Mouse (Mus musculus): Measurements from ENCODE around the gene Cdc25b. TPM values are rescaled to one million over a fixed set of nuclear protein-coding genes. Genes with fewer than 3 reads are reported as not detected.

Cdc25b gene
- polyA plus RNA-seq, 1 experiment = 12.9 TPM

- Histone ChIP-seq H3K36me3 (ENCODE audit: control insufficient read depth, insufficient read depth, low read length) (no peaks in the 10 kb centered on the region), H3K4me1 (ENCODE audit: control insufficient read depth, insufficient read depth, low read length) (peaks cover 37% of the 10 kb centered on the region), H3K27ac (ENCODE audit: insufficient read depth, low read depth, low read length) (peak overlapping the region; percentile 82), H3K27me3 (replicated peaks; ENCODE audit: control insufficient read depth, insufficient read depth, low read length) (no peaks in the 10 kb centered on the region), H3K4me3 (ENCODE audit: insufficient read depth, low read depth, low read length) (peak overlapping the region; percentile 72)
- 13% methylated on average over 26 of the region's 26 CpGs for WGBS
- DNase-seq = peak; percentile 58
- no peak for TF ChIP-seq CTCF (conservative IDR thresholded peaks at IDR 0.05; ENCODE audit: insufficient read depth, insufficient read length, low read depth, low read length)
- TF ChIP-seq POLR2A (IDR thresholded peaks at IDR 0.05; ENCODE audit: low read depth, low read length) = no peak
Observed at GRCm38 (mm10) chr2:131178828-131179245, 7.9 kb upstream of the Cdc25b start.

GRCm38 (mm10) chr2:131179246-131179886 lies 7.4 kb upstream of the Cdc25b start:
- H3K4me3 ChIP-seq (ENCODE audit: insufficient read depth, low read depth, low read length) = peak overlapping the region; percentile 72
- peak overlapping the region; percentile 82 for H3K27ac ChIP-seq (ENCODE audit: insufficient read depth, low read depth, low read length)
- peaks cover 37% of the 10 kb centered on the region for H3K4me1 ChIP-seq (ENCODE audit: control insufficient read depth, insufficient read depth, low read length)
- TF ChIP-seq POLR2A (IDR thresholded peaks at IDR 0.05; ENCODE audit: low read depth, low read length) = no peak
- TF ChIP-seq CTCF (conservative IDR thresholded peaks at IDR 0.05; ENCODE audit: insufficient read depth, insufficient read length, low read depth, low read length) = no peak
- peak; percentile 65 for DNase-seq
- under 1% methylated on average over 67 of the region's 67 CpGs for WGBS
- no peaks in the 10 kb centered on the region for H3K36me3 ChIP-seq (ENCODE audit: control insufficient read depth, insufficient read depth, low read length)
- H3K27me3 ChIP-seq (replicated peaks; ENCODE audit: control insufficient read depth, insufficient read depth, low read length) = no peaks in the 10 kb centered on the region

GRCm38 (mm10) chr2:131179990-131180587 lies 6.7 kb upstream of the Cdc25b start, which contains the start of gene Cenpb:
Cenpb (minus strand) TSS chr2:131180067.
- peak within 1 kb of the TSS; percentile 72 for H3K4me3 ChIP-seq (ENCODE audit: insufficient read depth, low read depth, low read length)
- no peaks in the 10 kb centered on the region for H3K27me3 ChIP-seq (replicated peaks; ENCODE audit: control insufficient read depth, insufficient read depth, low read length)
- peak; percentile 58 for TF ChIP-seq CTCF (conservative IDR thresholded peaks at IDR 0.05; ENCODE audit: insufficient read depth, insufficient read length, low read depth, low read length)
- no peak for TF ChIP-seq POLR2A (IDR thresholded peaks at IDR 0.05; ENCODE audit: low read depth, low read length)
- H3K36me3 ChIP-seq (ENCODE audit: control insufficient read depth, insufficient read depth, low read length) = no peaks in the 10 kb centered on the region
- DNase-seq = peak; percentile 92
- 9% methylated on average over 57 of the region's 57 CpGs for WGBS
- H3K27ac ChIP-seq (ENCODE audit: insufficient read depth, low read depth, low read length) = peak within 1 kb of the TSS; percentile 82
- H3K4me1 ChIP-seq (ENCODE audit: control insufficient read depth, insufficient read depth, low read length) = peaks cover 33% of the 10 kb centered on the region

GRCm38 (mm10) chr2:131186343-131186742 lies 406 bp upstream of the Cdc25b start:
- TF ChIP-seq POLR2A (IDR thresholded peaks at IDR 0.05; ENCODE audit: low read depth, low read length) = no peak
- no peak for TF ChIP-seq CTCF (conservative IDR thresholded peaks at IDR 0.05; ENCODE audit: insufficient read depth, insufficient read length, low read depth, low read length)
- 4% methylated on average over 14 of the region's 14 CpGs for WGBS
- Histone ChIP-seq H3K36me3 (ENCODE audit: control insufficient read depth, insufficient read depth, low read length) (no peaks in the 10 kb centered on the region), H3K4me1 (ENCODE audit: control insufficient read depth, insufficient read depth, low read length) (peaks cover 7% of the 10 kb centered on the region; the same call in 1 of the 2 replicates), H3K4me3 (ENCODE audit: insufficient read depth, low read depth, low read length) (peak overlapping the region; percentile 71), H3K27ac (ENCODE audit: insufficient read depth, low read depth, low read length) (peak overlapping the region; percentile 76; the same call in 1 of the 2 replicates), H3K27me3 (replicated peaks; ENCODE audit: control insufficient read depth, insufficient read depth, low read length) (no peaks in the 10 kb centered on the region)
- no peak for DNase-seq

- DNase-seq = no peak
- Histone ChIP-seq H3K27ac (ENCODE audit: insufficient read depth, low read depth, low read length) (no peak overlapping the region), H3K36me3 (ENCODE audit: control insufficient read depth, insufficient read depth, low read length) (no peaks in the 10 kb centered on the region; the same call in 1 of the 2 replicates), H3K4me3 (ENCODE audit: insufficient read depth, low read depth, low read length) (peak overlapping the region; percentile 71), H3K4me1 (ENCODE audit: control insufficient read depth, insufficient read depth, low read length) (peaks cover 7% of the 10 kb centered on the region; the same call in 1 of the 2 replicates), H3K27me3 (replicated peaks; ENCODE audit: control insufficient read depth, insufficient read depth, low read length) (no peaks in the 10 kb centered on the region)
- no peak for TF ChIP-seq CTCF (conservative IDR thresholded peaks at IDR 0.05; ENCODE audit: insufficient read depth, insufficient read length, low read depth, low read length)
- no peak for TF ChIP-seq POLR2A (IDR thresholded peaks at IDR 0.05; ENCODE audit: low read depth, low read length)
- WGBS = 59% methylated on average over 3 of the region's 3 CpGs
Observed at GRCm38 (mm10) chr2:131187602-131187922, 813 bp downstream of the Cdc25b start.

GRCm38 (mm10) chr2:131188311-131188710 lies 1.6 kb downstream of the Cdc25b start:
- no peak overlapping the region for H3K27ac ChIP-seq (ENCODE audit: insufficient read depth, low read depth, low read length)
- H3K4me3 ChIP-seq (ENCODE audit: insufficient read depth, low read depth, low read length) = no peak overlapping the region
- peaks cover 7% of the 10 kb centered on the region; the same call in 1 of the 2 replicates for H3K4me1 ChIP-seq (ENCODE audit: control insufficient read depth, insufficient read depth, low read length)
- no peak for TF ChIP-seq CTCF (conservative IDR thresholded peaks at IDR 0.05; ENCODE audit: insufficient read depth, insufficient read length, low read depth, low read length)
- TF ChIP-seq POLR2A (IDR thresholded peaks at IDR 0.05; ENCODE audit: low read depth, low read length) = no peak
- no peaks in the 10 kb centered on the region for H3K27me3 ChIP-seq (replicated peaks; ENCODE audit: control insufficient read depth, insufficient read depth, low read length)
- no peaks in the 10 kb centered on the region; the same call in 1 of the 2 replicates for H3K36me3 ChIP-seq (ENCODE audit: control insufficient read depth, insufficient read depth, low read length)
- no peak for DNase-seq
- WGBS = 94% methylated on average over 5 of the region's 5 CpGs

Data from kidney, adult 2 months (tissue).